Mouse (Mus musculus) embryonic facial prominence, embryonic 10.5 days (tissue): ENCODE data around the gene Slc25a17. TPM values are rescaled to one million over a fixed set of nuclear protein-coding genes. Genes with fewer than 3 reads are reported as not detected.
A peak's percentile ranks its signal among the peaks of the same experiment; 100 is the strongest.

Experiments
- DNase-seq: peaks from one replicate; pipeline ENCODE4 v3.0.0-alpha.2; 2017; ENCODE audit warnings: low spot score
- H3K27ac ChIP-seq: fragments of 300-500 bp; sonication (generic); replicated peaks from 2 replicates; pipeline ENCODE4 v1.5.1; 2016; ENCODE audit warnings: mild to moderate bottlenecking
- H3K27me3 ChIP-seq: fragments of 300-500 bp; sonication (generic); replicated peaks from 2 replicates; pipeline ENCODE4 v1.6.1; 2016; ENCODE audit warnings: low read depth, mild to moderate bottlenecking; ENCODE audit not compliant: poor library complexity, severe bottlenecking
- H3K36me3 ChIP-seq: fragments of 300-500 bp; sonication (generic); replicated peaks from 2 replicates; pipeline ENCODE4 v1.6.1; 2016; ENCODE audit warnings: mild to moderate bottlenecking, moderate library complexity
- H3K4me1 ChIP-seq: fragments of 300-500 bp; sonication (generic); 2 replicates; pipeline ENCODE4 v1.6.1; 2016
- H3K4me3 ChIP-seq: fragments of 300-500 bp; sonication (generic); 2 replicates; pipeline ENCODE4 v1.5.1; 2016; ENCODE audit warnings: mild to moderate bottlenecking, moderate library complexity
- H3K9me3 ChIP-seq: fragments of 300-500 bp; sonication (generic); 2 replicates; pipeline ENCODE4 v1.6.1; 2016; ENCODE audit warnings: mild to moderate bottlenecking
- WGBS: fragments of 180-500 bp; shearing (Covaris S2); methylation state at CpG from one replicate; pipeline ENCODE4 v1.1.7; 2016; 5-methylcytosine and 5-hydroxymethylcytosine counted together
- polyA plus RNA-seq: library from polyadenylated mRNA; unstranded; fragments of >200 nt; fragmentation: Nextera tagmentation; extraction: Ambion mirVana; gene quantifications from 2 replicates; pipeline ENCODE4 v1.2.1, GENCODE M21; 2016

The Slc25a17 gene
- polyA plus RNA-seq, 1 experiment from 2014 or later = 94.0 TPM

GRCm38 (mm10) chr15:81294897-81295296, 65.7 kb downstream of the Slc25a17 start:
- 92% methylated on average over 10 of the region's 10 CpGs for WGBS
- H3K4me1 ChIP-seq = 0 out of 2 replicates have a peak, but pooled peaks cover 4% of the 10 kb centered on the region
- no peak overlapping the region for H3K27ac ChIP-seq
- DNase-seq = no peak
- no peak overlapping the region for H3K4me3 ChIP-seq
- H3K36me3 ChIP-seq = no peaks in the 10 kb centered on the region
- H3K9me3 ChIP-seq = peaks cover 4% of the 10 kb centered on the region; the same call in 1 of the 2 replicates
- no peaks in the 10 kb centered on the region for H3K27me3 ChIP-seq

- peaks cover 5% of the 10 kb centered on the region; the same call in 1 of the 2 replicates for H3K9me3 ChIP-seq
- DNase-seq = no peak
- H3K27ac ChIP-seq = no peak overlapping the region
- no peak overlapping the region for H3K4me3 ChIP-seq
- no peaks in the 10 kb centered on the region for H3K36me3 ChIP-seq
- 0 out of 2 replicates have a peak, but pooled peaks cover 4% of the 10 kb centered on the region for H3K4me1 ChIP-seq
- WGBS = 85% methylated on average over 12 of the region's 12 CpGs
- no peaks in the 10 kb centered on the region for H3K27me3 ChIP-seq
Observed at GRCm38 (mm10) chr15:81294386-81294785, 66.2 kb downstream of the Slc25a17 start.

DNA sequence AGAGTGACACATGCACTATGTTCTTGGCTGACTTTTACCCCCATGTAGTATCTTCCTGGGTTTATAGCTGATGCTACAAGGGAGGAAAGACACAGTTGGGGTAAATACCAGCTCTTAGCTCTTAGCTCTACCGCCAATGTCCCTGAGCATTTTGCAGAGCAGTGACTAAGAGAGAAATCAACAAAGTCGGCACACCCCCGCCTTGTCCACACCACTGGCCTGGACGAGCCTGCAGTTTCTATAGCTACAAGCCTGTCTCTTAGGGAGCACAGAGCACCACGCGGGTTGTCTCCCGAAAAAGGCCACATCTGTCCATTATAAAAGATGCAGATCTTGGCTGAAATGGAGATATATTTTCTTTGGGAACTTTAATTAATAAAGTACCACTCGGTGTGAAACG, 69.9 kb downstream of the Slc25a17 start:
- Histone ChIP-seq H3K36me3 (no peaks in the 10 kb centered on the region), H3K27ac (no peak overlapping the region), H3K4me1 (0 out of 2 replicates have a peak, but pooled peaks cover 4% of the 10 kb centered on the region), H3K9me3 (peaks cover 5% of the 10 kb centered on the region; the same call in 1 of the 2 replicates), H3K27me3 (no peaks in the 10 kb centered on the region), H3K4me3 (no peak overlapping the region)
- WGBS = 90% methylated on average over 9 of the region's 9 CpGs
- DNase-seq = no peak

DNA sequence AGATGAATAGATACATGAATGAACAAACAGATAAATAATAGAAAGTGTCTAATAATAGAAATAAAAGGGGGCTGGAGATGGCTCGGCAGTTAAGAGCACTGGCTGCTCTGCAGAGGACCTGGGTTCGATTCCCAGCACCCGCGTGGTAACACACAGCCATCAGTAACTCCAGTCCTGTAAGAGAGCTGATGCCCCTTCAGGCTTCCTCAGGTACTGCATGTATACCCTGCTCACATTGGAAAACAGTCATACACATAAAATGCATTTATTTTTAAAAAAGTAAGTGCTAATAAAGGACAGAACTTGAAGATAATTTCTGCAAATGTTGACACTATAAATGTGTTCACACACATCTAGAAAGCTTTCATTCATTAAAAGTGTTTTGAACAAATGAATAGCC, 70.4 kb downstream of the Slc25a17 start:
- Histone ChIP-seq H3K9me3 (peaks cover 5% of the 10 kb centered on the region; the same call in 1 of the 2 replicates), H3K27me3 (no peaks in the 10 kb centered on the region), H3K27ac (no peak overlapping the region), H3K4me3 (no peak overlapping the region), H3K4me1 (0 out of 2 replicates have a peak, but pooled peaks cover 4% of the 10 kb centered on the region), H3K36me3 (no peaks in the 10 kb centered on the region)
- WGBS = 93% methylated on average over 4 of the region's 4 CpGs
- DNase-seq = no peak

- no peaks in the 10 kb centered on the region for H3K9me3 ChIP-seq
- 0 out of 2 replicates have a peak, but pooled peaks cover 3% of the 10 kb centered on the region for H3K27me3 ChIP-seq
- H3K36me3 ChIP-seq = no peaks in the 10 kb centered on the region
- no peak overlapping the region for H3K4me3 ChIP-seq
- peaks cover 9% of the 10 kb centered on the region; the same call in 1 of the 2 replicates for H3K4me1 ChIP-seq
- 76% methylated on average over 9 of the region's 9 CpGs for WGBS
- DNase-seq = no peak
- H3K27ac ChIP-seq = no peak overlapping the region
Observed at GRCm38 (mm10) chr15:81284121-81284734, 76.4 kb downstream of the Slc25a17 start.

- Histone ChIP-seq H3K4me3 (no peak overlapping the region), H3K27ac (no peak overlapping the region; the same call in 1 of the 2 replicates), H3K9me3 (no peaks in the 10 kb centered on the region), H3K4me1 (peaks cover 32% of the 10 kb centered on the region), H3K36me3 (no peaks in the 10 kb centered on the region), H3K27me3 (peaks cover 10% of the 10 kb centered on the region; the same call in 1 of the 2 replicates)
- 73% methylated on average over 6 of the region's 6 CpGs for WGBS
- no peak for DNase-seq
Observed at GRCm38 (mm10) chr15:81278699-81279098, 81.9 kb downstream of the Slc25a17 start.

DNA sequence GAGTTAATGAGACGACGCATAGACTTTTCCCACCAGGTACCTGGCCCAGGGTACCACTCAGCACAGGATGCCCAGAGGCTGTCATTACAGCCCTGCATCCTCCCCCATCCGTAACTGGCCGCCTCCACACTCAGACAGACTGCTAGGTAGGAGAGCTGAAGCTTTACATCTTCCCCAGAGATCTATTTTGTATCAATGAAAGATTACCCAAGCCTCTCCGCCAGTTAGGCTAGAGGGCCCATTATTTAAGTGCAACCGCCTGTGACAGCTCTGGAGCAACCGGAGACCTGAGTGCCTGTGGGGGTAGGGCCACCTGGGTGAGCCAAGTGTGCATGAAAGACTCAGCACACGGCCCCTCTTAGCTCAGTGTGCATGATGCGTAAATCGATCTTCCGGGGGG, 82.7 kb downstream of the Slc25a17 start:
- H3K9me3 ChIP-seq = no peaks in the 10 kb centered on the region
- H3K27me3 ChIP-seq = peaks cover 10% of the 10 kb centered on the region; the same call in 1 of the 2 replicates
- H3K4me3 ChIP-seq = peak overlapping the region; percentile 22
- peak overlapping the region; percentile 52 for H3K27ac ChIP-seq
- H3K36me3 ChIP-seq = no peaks in the 10 kb centered on the region
- 9% methylated on average over 11 of the region's 11 CpGs for WGBS
- H3K4me1 ChIP-seq = peaks cover 31% of the 10 kb centered on the region
- DNase-seq = peak; percentile 67

- no peak overlapping the region for H3K27ac ChIP-seq
- WGBS = 64% methylated on average over 2 of the region's 2 CpGs
- no peak for DNase-seq
- no peak overlapping the region for H3K4me3 ChIP-seq
- peaks cover 26% of the 10 kb centered on the region for H3K4me1 ChIP-seq
- H3K9me3 ChIP-seq = no peaks in the 10 kb centered on the region
- H3K27me3 ChIP-seq = peaks cover 6% of the 10 kb centered on the region; the same call in 1 of the 2 replicates
- no peaks in the 10 kb centered on the region for H3K36me3 ChIP-seq
Observed at GRCm38 (mm10) chr15:81273361-81273760, 87.3 kb downstream of the Slc25a17 start.

DNA sequence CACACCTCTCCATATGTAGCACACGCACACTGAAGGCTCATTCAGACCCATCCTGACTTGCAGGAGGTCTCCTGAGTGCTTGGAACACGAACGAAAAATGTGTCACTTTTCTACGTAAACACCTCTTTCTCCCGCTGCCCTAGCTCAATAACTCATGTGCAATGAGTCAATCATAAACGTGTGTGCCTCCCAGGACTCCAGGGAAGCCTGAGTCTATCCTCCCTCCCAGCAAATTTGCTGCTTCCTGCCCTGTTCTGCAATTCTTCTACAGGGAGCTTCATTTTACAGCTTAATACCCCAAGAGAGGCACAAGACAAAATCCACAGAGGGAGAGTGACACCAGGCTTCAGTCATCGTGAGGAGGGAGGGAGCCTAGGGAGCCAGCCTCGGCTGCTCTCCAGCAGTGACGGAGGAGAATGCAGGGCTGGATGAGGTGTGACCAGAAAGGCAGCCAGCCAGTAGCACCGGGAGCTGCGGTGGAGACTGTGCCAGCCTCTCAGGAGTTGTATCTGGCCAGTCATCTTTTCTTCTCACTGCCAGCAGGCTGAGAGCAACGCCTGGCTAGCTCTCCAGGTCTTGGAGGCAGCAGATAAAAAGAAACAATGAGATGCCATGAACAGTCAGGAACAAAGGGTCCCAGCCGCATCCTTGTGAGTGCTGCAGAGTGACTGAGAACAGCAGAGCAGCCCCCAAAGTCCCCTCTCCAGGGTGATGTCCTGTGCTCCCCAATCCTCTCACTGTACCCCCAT, 88.1 kb downstream of the Slc25a17 start:
- H3K27ac ChIP-seq = no peak overlapping the region
- peaks cover 17% of the 10 kb centered on the region for H3K4me1 ChIP-seq
- H3K4me3 ChIP-seq = no peak overlapping the region
- no peak for DNase-seq
- no peaks in the 10 kb centered on the region for H3K36me3 ChIP-seq
- peaks cover 6% of the 10 kb centered on the region; the same call in 1 of the 2 replicates for H3K27me3 ChIP-seq
- WGBS = 23% methylated on average over 13 of the region's 13 CpGs
- no peaks in the 10 kb centered on the region for H3K9me3 ChIP-seq

Other genes with a start within 250 kb of the Slc25a17 start
- 25.0 and 26.3 TPM in 2 replicates for gene Mrtfa, start 170.1 kb downstream of the Slc25a17 start, polyA plus RNA-seq
- gene Mchr1, start 125.3 kb downstream of the Slc25a17 start, polyA plus RNA-seq = 0.15 and 0.27 TPM in 2 replicates
- gene St13, start 39.3 kb upstream of the Slc25a17 start, polyA plus RNA-seq = 231 and 233 TPM in 2 replicates
- 13.6 and 14.4 TPM in 2 replicates for gene Xpnpep3, start 39.3 kb upstream of the Slc25a17 start, polyA plus RNA-seq
- gene Dnajb7, start 47.5 kb upstream of the Slc25a17 start, polyA plus RNA-seq = 3.0 and 3.1 TPM in 2 replicates
- 622 and 633 TPM in 2 replicates for gene Rbx1, start 105.5 kb upstream of the Slc25a17 start, polyA plus RNA-seq
- gene Ep300, start 224.5 kb upstream of the Slc25a17 start, polyA plus RNA-seq = 20.5 and 20.6 TPM in 2 replicates